Mouse (Mus musculus) limb, embryonic 10.5 days (tissue): Measurements from ENCODE around the gene Gm37240. TPM values are rescaled to one million over a fixed set of nuclear protein-coding genes. Genes with fewer than 3 reads are reported as not detected.
A peak's percentile ranks its signal among the peaks of the same experiment; 100 is the strongest.

ENCODE experiments used
- DNase-seq: peaks from one replicate; pipeline ENCODE4 v3.0.0-alpha.2; 2017; ENCODE audit warnings: low spot score
- H3K27ac ChIP-seq: fragments of 300-500 bp; sonication (generic); 2 replicates; pipeline ENCODE4 v1.5.1; 2016; ENCODE audit warnings: mild to moderate bottlenecking
- H3K27me3 ChIP-seq: fragments of 300-500 bp; sonication (generic); 2 replicates; pipeline ENCODE4 v1.6.1; 2016; ENCODE audit warnings: low read depth, mild to moderate bottlenecking; ENCODE audit not compliant: poor library complexity, severe bottlenecking
- H3K36me3 ChIP-seq: fragments of 300-500 bp; sonication (generic); 2 replicates; pipeline ENCODE4 v1.6.1; 2016; ENCODE audit warnings: mild to moderate bottlenecking, moderate library complexity
- H3K4me1 ChIP-seq: fragments of 300-500 bp; sonication (generic); 2 replicates; pipeline ENCODE4 v1.6.1; 2016
- H3K4me3 ChIP-seq: fragments of 300-500 bp; sonication (generic); 2 replicates; pipeline ENCODE4 v1.5.1; 2016; ENCODE audit warnings: mild to moderate bottlenecking, moderate library complexity
- H3K9me3 ChIP-seq: fragments of 300-500 bp; sonication (generic); replicated peaks from 2 replicates; pipeline ENCODE4 v1.6.1; 2016; ENCODE audit warnings: mild to moderate bottlenecking
- WGBS: fragments of 180-500 bp; shearing (Covaris S2); methylation state at CpG from one replicate; pipeline ENCODE4 v1.1.7; 2016; 5-methylcytosine and 5-hydroxymethylcytosine counted together
- polyA plus RNA-seq: library from polyadenylated mRNA; unstranded; fragments of >200 nt; fragmentation: Nextera tagmentation; extraction: Ambion mirVana; gene quantifications from 2 replicates; pipeline ENCODE4 v1.2.1, GENCODE M21; 2016

The Gm37240 gene
- polyA plus RNA-seq, 1 experiment from 2014 or later = 3.1 TPM

- no peaks in the 10 kb centered on the region for H3K27me3 ChIP-seq
- H3K36me3 ChIP-seq = no peaks in the 10 kb centered on the region
- H3K9me3 ChIP-seq = no peaks in the 10 kb centered on the region
- H3K4me1 ChIP-seq = no peaks in the 10 kb centered on the region
- 93% methylated on average over 7 of the region's 7 CpGs for WGBS
- no peak overlapping the region for H3K4me3 ChIP-seq
- H3K27ac ChIP-seq = no peak overlapping the region
- no peak for DNase-seq
These were observed 524.4 kb downstream of the Gm37240 start for GRCm38 (mm10) chr3:85362883-85363282.

GRCm38 (mm10) chr3:85356373-85356772 is 530.9 kb downstream of the Gm37240 start:
- 94% methylated on average over 3 of the region's 3 CpGs for WGBS
- no peaks in the 10 kb centered on the region for H3K36me3 ChIP-seq
- H3K27ac ChIP-seq = no peak overlapping the region
- H3K4me3 ChIP-seq = no peak overlapping the region
- H3K4me1 ChIP-seq = no peaks in the 10 kb centered on the region
- no peaks in the 10 kb centered on the region for H3K9me3 ChIP-seq
- H3K27me3 ChIP-seq = no peaks in the 10 kb centered on the region
- DNase-seq = no peak

GRCm38 (mm10) chr3:85348021-85348420 is 539.3 kb downstream of the Gm37240 start:
- peaks cover 35% of the 10 kb centered on the region for H3K27me3 ChIP-seq
- H3K4me3 ChIP-seq = no peak overlapping the region
- no peak for DNase-seq
- no peaks in the 10 kb centered on the region for H3K9me3 ChIP-seq
- WGBS = 74% methylated on average over 6 of the region's 6 CpGs
- no peaks in the 10 kb centered on the region for H3K36me3 ChIP-seq
- no peaks in the 10 kb centered on the region for H3K4me1 ChIP-seq
- no peak overlapping the region for H3K27ac ChIP-seq

- peaks cover 56% of the 10 kb centered on the region for H3K27me3 ChIP-seq
- no peak overlapping the region for H3K4me3 ChIP-seq
- peaks cover 18% of the 10 kb centered on the region for H3K4me1 ChIP-seq
- WGBS = 39% methylated on average over 12 of the region's 12 CpGs
- H3K27ac ChIP-seq = no peak overlapping the region
- H3K9me3 ChIP-seq = no peaks in the 10 kb centered on the region
- no peaks in the 10 kb centered on the region for H3K36me3 ChIP-seq
- peak; percentile 60 for DNase-seq
These were observed 546.0 kb downstream of the Gm37240 start for GRCm38 (mm10) chr3:85341103-85341860.

- Histone ChIP-seq H3K27ac (no peak overlapping the region), H3K27me3 (peaks cover 48% of the 10 kb centered on the region), H3K4me1 (peaks cover 18% of the 10 kb centered on the region), H3K9me3 (no peaks in the 10 kb centered on the region), H3K36me3 (no peaks in the 10 kb centered on the region), H3K4me3 (no peak overlapping the region)
- 59% methylated on average over 3 of the region's 3 CpGs for WGBS
- DNase-seq = no peak
These were observed 546.8 kb downstream of the Gm37240 start for GRCm38 (mm10) chr3:85340491-85340890.

GRCm38 (mm10) chr3:85339926-85340325 is 547.4 kb downstream of the Gm37240 start:
- DNase-seq = no peak
- no peak overlapping the region for H3K27ac ChIP-seq
- whole genome bisulfite sequencing = 69% methylated on average over 2 of the region's 2 CpGs

GRCm38 (mm10) chr3:85339269-85339820 is 548.0 kb downstream of the Gm37240 start:
- Histone ChIP-seq H3K9me3 (no peaks in the 10 kb centered on the region), H3K4me1 (peaks cover 18% of the 10 kb centered on the region), H3K4me3 (no peak overlapping the region), H3K27me3 (peaks cover 36% of the 10 kb centered on the region), H3K36me3 (no peaks in the 10 kb centered on the region), H3K27ac (no peak overlapping the region)
- WGBS = 94% methylated on average over 10 of the region's 10 CpGs
- no peak for DNase-seq

More at GRCm38 (mm10) chr3:85339926-85340325, 547.4 kb downstream of the Gm37240 start:
- Histone ChIP-seq H3K9me3 (no peaks in the 10 kb centered on the region), H3K4me3 (no peak overlapping the region), H3K36me3 (no peaks in the 10 kb centered on the region), H3K27me3 (peaks cover 42% of the 10 kb centered on the region), H3K4me1 (peaks cover 18% of the 10 kb centered on the region)

- Histone ChIP-seq H3K27me3 (peaks cover 30% of the 10 kb centered on the region; the same call in 1 of the 2 replicates), H3K36me3 (no peaks in the 10 kb centered on the region), H3K9me3 (no peaks in the 10 kb centered on the region), H3K27ac (no peak overlapping the region), H3K4me1 (peaks cover 18% of the 10 kb centered on the region), H3K4me3 (no peak overlapping the region)
- 73% methylated on average over 3 of the region's 3 CpGs for WGBS
- no peak for DNase-seq
These were observed 548.6 kb downstream of the Gm37240 start for GRCm38 (mm10) chr3:85338755-85339095.

- Histone ChIP-seq H3K9me3 (no peaks in the 10 kb centered on the region), H3K36me3 (no peaks in the 10 kb centered on the region), H3K4me1 (peaks cover 18% of the 10 kb centered on the region), H3K27ac (no peak overlapping the region), H3K4me3 (no peak overlapping the region), H3K27me3 (peaks cover 24% of the 10 kb centered on the region; the same call in 1 of the 2 replicates)
- WGBS = 76% methylated on average over 7 of the region's 7 CpGs
- no peak for DNase-seq
These were observed 549.2 kb downstream of the Gm37240 start for GRCm38 (mm10) chr3:85337881-85338754.

- 86% methylated on average over 1 of the region's 1 CpGs for WGBS
- Histone ChIP-seq H3K27ac (no peak overlapping the region), H3K36me3 (no peaks in the 10 kb centered on the region), H3K27me3 (peaks cover 13% of the 10 kb centered on the region; the same call in 1 of the 2 replicates), H3K4me1 (peaks cover 3% of the 10 kb centered on the region; the same call in 1 of the 2 replicates), H3K4me3 (no peak overlapping the region), H3K9me3 (no peaks in the 10 kb centered on the region)
- no peak for DNase-seq
These were observed 551.8 kb downstream of the Gm37240 start for GRCm38 (mm10) chr3:85335517-85335916.

GRCm38 (mm10) chr3:85332276-85332675 is 555.0 kb downstream of the Gm37240 start:
- no peaks in the 10 kb centered on the region for H3K4me1 ChIP-seq
- H3K36me3 ChIP-seq = no peaks in the 10 kb centered on the region
- H3K9me3 ChIP-seq = no peaks in the 10 kb centered on the region
- WGBS = 91% methylated on average over 4 of the region's 4 CpGs
- no peak overlapping the region for H3K27ac ChIP-seq
- H3K4me3 ChIP-seq = no peak overlapping the region
- no peaks in the 10 kb centered on the region for H3K27me3 ChIP-seq
- no peak for DNase-seq

GRCm38 (mm10) chr3:85318256-85318655 is 569.1 kb downstream of the Gm37240 start:
- no peaks in the 10 kb centered on the region for H3K36me3 ChIP-seq
- H3K9me3 ChIP-seq = no peaks in the 10 kb centered on the region
- H3K27ac ChIP-seq = no peak overlapping the region
- peaks cover 8% of the 10 kb centered on the region; the same call in 1 of the 2 replicates for H3K4me1 ChIP-seq
- H3K4me3 ChIP-seq = no peak overlapping the region
- H3K27me3 ChIP-seq = no peaks in the 10 kb centered on the region
- no peak for DNase-seq
- 85% methylated on average over 5 of the region's 5 CpGs for WGBS

- no peak for DNase-seq
- no peak overlapping the region for H3K27ac ChIP-seq
- H3K4me3 ChIP-seq = no peak overlapping the region
- H3K4me1 ChIP-seq = peaks cover 8% of the 10 kb centered on the region; the same call in 1 of the 2 replicates
- WGBS = 96% methylated on average over 4 of the region's 4 CpGs
- no peaks in the 10 kb centered on the region for H3K9me3 ChIP-seq
- no peaks in the 10 kb centered on the region for H3K27me3 ChIP-seq
- no peaks in the 10 kb centered on the region for H3K36me3 ChIP-seq
These were observed 570.0 kb downstream of the Gm37240 start for GRCm38 (mm10) chr3:85317306-85317705.
